Mouse (Mus musculus) liver, embryonic 13.5 days (tissue): ENCODE data around the gene Rnf217. TPM values are rescaled to one million over a fixed set of nuclear protein-coding genes. Genes with fewer than 3 reads are reported as not detected.

Experiments used
- ATAC-seq: fragments of 200-750 bp; cut with Nextera tagmentation; 2 replicates; pipeline ENCODE4 v1.8.0; 2017; ENCODE audit warnings: low read depth, mild to moderate bottlenecking, moderate number of reproducible peaks, moderate library complexity
- DNase-seq: peaks from one replicate; pipeline ENCODE4 v3.0.0; 2022
- H3K27ac ChIP-seq: fragments of 300-500 bp; sonication (generic); 2 replicates; pipeline ENCODE4 v1.5.1; 2015; ENCODE audit warnings: moderate library complexity, mild to moderate bottlenecking, inconsistent platforms
- H3K27me3 ChIP-seq: fragments of 300-500 bp; sonication (generic); 2 replicates; pipeline ENCODE4 v1.6.1; 2015; ENCODE audit warnings: mild to moderate bottlenecking, inconsistent platforms
- H3K36me3 ChIP-seq: fragments of 300-500 bp; sonication (generic); 2 replicates; pipeline ENCODE4 v1.6.1; 2015; ENCODE audit warnings: mild to moderate bottlenecking, inconsistent platforms
- H3K4me1 ChIP-seq: fragments of 300-500 bp; sonication (generic); replicated peaks from 2 replicates; pipeline ENCODE4 v1.6.1; 2015; ENCODE audit warnings: inconsistent platforms
- H3K4me2 ChIP-seq: fragments of 300-500 bp; sonication (generic); 2 replicates; pipeline ENCODE4 v1.6.1; 2015; ENCODE audit warnings: inconsistent platforms, mild to moderate bottlenecking, moderate library complexity
- H3K4me3 ChIP-seq: fragments of 300-500 bp; sonication (generic); replicated peaks from 2 replicates; pipeline ENCODE4 v1.5.1; 2015; ENCODE audit warnings: mild to moderate bottlenecking, inconsistent platforms
- H3K9ac ChIP-seq: fragments of 300-500 bp; sonication (generic); 2 replicates; pipeline ENCODE4 v1.6.1; 2015; ENCODE audit warnings: mild to moderate bottlenecking, inconsistent platforms
- H3K9me3 ChIP-seq: fragments of 300-500 bp; sonication (generic); replicated peaks from 2 replicates; pipeline ENCODE4 v1.6.1; 2016; ENCODE audit warnings: inconsistent platforms
- WGBS: fragments of 180-500 bp; shearing (Covaris S2); methylation state at CpG from one replicate; pipeline ENCODE4 v1.1.7; 2015; ENCODE audit not compliant: insufficient replicate concordance; 5-methylcytosine and 5-hydroxymethylcytosine counted together
- polyA plus RNA-seq: library from polyadenylated mRNA; unstranded; fragments of >200 nt; fragmentation: Nextera tagmentation; extraction: Ambion mirVana; gene quantifications from 2 replicates; pipeline ENCODE4 v1.2.1, GENCODE M21; 2015

Rnf217 gene
- polyA plus RNA-seq, 1 experiment from 2014 or later = 0.15 TPM

DNA sequence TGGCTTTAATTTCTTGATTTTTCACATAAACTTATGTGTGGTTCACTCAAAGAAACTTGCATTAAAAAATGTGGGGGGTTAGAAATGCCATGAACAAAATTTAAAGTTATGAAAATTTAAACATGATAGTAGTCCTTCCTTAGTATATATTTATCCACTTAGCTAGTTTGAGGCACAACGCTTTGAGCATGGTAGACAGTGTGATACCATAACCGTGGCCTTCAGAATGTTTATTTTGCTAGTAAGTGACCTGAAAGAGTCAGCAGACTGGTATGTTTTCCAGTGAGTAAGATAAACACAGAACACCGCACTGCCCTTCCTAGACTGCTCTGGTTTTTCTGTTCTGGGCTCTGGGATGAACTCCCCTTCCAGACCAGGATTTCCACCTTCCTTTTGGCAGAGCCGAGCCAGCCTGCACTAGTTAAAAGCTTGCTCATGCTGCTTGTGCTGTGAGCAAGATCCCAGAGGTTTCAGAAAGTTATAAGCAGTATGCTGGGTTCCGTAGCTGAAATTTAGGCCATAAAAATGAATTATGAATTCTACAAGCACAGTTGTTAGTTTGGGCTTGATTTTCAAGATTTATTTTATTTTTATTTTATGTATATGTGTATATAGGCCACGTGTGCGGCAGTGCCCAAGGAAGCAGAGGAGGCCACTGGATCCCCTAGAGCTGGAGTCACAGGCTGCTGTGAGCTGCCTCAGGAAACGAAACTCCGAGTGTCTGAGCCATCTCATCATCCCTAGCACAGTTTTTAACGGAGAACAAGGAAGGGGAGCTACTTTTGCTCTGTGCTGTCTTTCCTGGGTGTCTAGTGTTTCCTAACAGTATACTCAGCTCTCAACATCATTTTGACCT lies 141.7 kb downstream of the Rnf217 start:
- Histone ChIP-seq H3K4me3 (no peak overlapping the region), H3K27ac (no peak overlapping the region), H3K27me3 (no peaks in the 10 kb centered on the region), H3K9me3 (no peaks in the 10 kb centered on the region), H3K4me2 (no peak overlapping the region), H3K4me1 (no peaks in the 10 kb centered on the region), H3K9ac (no peak overlapping the region), H3K36me3 (no peaks in the 10 kb centered on the region)
- WGBS = 56% methylated on average over 10 of the region's 10 CpGs
- ATAC-seq (no peak), DNase-seq (no peak)

GRCm38 (mm10) chr10:31465840-31466541 lies 143.0 kb downstream of the Rnf217 start:
- 72% methylated on average over 6 of the region's 6 CpGs for WGBS
- Histone ChIP-seq H3K36me3 (no peaks in the 10 kb centered on the region), H3K27ac (no peak overlapping the region), H3K4me2 (no peak overlapping the region), H3K4me3 (no peak overlapping the region), H3K9me3 (no peaks in the 10 kb centered on the region), H3K27me3 (no peaks in the 10 kb centered on the region), H3K4me1 (no peaks in the 10 kb centered on the region), H3K9ac (no peak overlapping the region)
- ATAC-seq = no peak
- DNase-seq = no peak

DNA sequence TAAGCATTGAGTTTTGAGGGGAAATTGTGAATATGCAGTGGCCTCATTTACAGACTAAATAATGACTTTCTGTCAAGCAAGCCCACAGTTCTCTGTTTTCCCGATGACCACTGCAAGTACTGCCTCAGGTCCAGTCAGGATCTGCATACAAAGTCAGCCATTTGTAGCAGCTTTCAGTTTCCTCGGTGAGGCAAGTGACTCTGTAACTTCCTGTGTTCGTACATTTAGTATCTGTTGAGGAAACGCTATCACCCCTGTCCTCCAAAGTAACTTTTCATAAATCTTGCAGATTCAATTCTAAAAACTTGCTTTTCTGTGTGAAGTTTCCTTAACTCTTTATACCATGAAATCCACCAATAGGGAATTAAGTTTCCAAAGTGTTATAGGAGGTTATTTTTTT lies 143.6 kb downstream of the Rnf217 start:
- Histone ChIP-seq H3K27ac (no peak overlapping the region), H3K27me3 (no peaks in the 10 kb centered on the region), H3K4me3 (no peak overlapping the region), H3K9ac (no peak overlapping the region), H3K4me2 (no peak overlapping the region), H3K9me3 (no peaks in the 10 kb centered on the region), H3K4me1 (no peaks in the 10 kb centered on the region), H3K36me3 (no peaks in the 10 kb centered on the region)
- no peak for ATAC-seq
- DNase-seq = no peak
- 34% methylated on average over 4 of the region's 4 CpGs for WGBS

- Histone ChIP-seq H3K27me3 (no peaks in the 10 kb centered on the region), H3K36me3 (no peaks in the 10 kb centered on the region), H3K9me3 (no peaks in the 10 kb centered on the region), H3K9ac (no peak overlapping the region), H3K27ac (no peak overlapping the region), H3K4me1 (no peaks in the 10 kb centered on the region), H3K4me2 (no peak overlapping the region), H3K4me3 (no peak overlapping the region)
- DNase-seq (no peak), ATAC-seq (no peak)
- WGBS = 82% methylated on average over 2 of the region's 2 CpGs
These were observed 145.9 kb downstream of the Rnf217 start for GRCm38 (mm10) chr10:31463044-31463443.

DNA sequence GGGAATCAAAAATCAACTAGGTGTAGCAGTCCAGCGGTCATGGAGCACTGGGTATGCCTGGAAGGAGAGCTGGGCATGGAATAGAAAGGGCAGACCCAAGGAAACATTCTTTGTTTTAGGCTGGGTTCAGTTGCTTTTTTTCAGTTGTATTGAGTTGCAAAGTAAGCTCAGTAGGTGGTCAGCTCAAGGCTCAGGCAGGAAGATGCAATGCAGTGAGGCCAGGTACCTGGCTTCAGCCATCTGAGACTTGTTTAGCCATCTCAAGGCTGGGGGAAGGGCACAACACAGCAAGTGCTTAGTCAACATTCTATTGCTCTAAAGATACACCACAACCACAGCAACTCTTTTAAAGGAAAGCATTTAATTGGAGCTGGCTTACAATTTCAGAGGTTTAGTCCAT lies 152.2 kb downstream of the Rnf217 start:
- no peak overlapping the region for H3K4me3 ChIP-seq
- H3K4me2 ChIP-seq = no peak overlapping the region
- no peak for DNase-seq
- no peak overlapping the region for H3K9ac ChIP-seq
- H3K9me3 ChIP-seq = no peaks in the 10 kb centered on the region
- H3K27me3 ChIP-seq = no peaks in the 10 kb centered on the region
- H3K27ac ChIP-seq = no peak overlapping the region
- no peak for ATAC-seq
- H3K4me1 ChIP-seq = no peaks in the 10 kb centered on the region
- H3K36me3 ChIP-seq = no peaks in the 10 kb centered on the region
- WGBS = 30% methylated on average over 1 of the region's 1 CpGs

DNA sequence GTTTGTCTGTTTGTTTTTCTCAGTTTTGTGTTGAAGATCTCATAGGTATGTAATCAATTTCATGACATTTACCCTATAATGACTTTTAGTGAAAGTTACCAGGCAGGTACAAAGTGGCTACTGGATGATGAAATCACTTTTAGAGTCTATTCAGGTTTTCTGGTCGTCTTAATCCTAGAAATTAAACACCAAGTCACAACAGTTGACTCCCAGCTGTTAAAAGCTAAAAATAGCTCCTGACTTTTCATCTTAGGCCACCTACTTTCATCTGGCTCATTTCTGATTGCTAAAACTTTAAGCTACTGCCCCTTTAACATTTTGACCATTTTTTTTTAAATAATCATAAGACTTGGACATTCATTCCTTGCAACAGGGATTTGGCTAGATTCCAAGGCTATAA lies 161.9 kb downstream of the Rnf217 start:
- ATAC-seq (no peak), DNase-seq (no peak)
- H3K27me3 ChIP-seq = peaks cover 11% of the 10 kb centered on the region
- H3K4me2 ChIP-seq = no peak overlapping the region
- H3K4me3 ChIP-seq = no peak overlapping the region
- H3K27ac ChIP-seq = no peak overlapping the region
- no peaks in the 10 kb centered on the region for H3K4me1 ChIP-seq
- no peak overlapping the region for H3K9ac ChIP-seq
- no peaks in the 10 kb centered on the region for H3K36me3 ChIP-seq
- WGBS = 27% methylated on average over 1 of the region's 1 CpGs
- H3K9me3 ChIP-seq = no peaks in the 10 kb centered on the region

DNA sequence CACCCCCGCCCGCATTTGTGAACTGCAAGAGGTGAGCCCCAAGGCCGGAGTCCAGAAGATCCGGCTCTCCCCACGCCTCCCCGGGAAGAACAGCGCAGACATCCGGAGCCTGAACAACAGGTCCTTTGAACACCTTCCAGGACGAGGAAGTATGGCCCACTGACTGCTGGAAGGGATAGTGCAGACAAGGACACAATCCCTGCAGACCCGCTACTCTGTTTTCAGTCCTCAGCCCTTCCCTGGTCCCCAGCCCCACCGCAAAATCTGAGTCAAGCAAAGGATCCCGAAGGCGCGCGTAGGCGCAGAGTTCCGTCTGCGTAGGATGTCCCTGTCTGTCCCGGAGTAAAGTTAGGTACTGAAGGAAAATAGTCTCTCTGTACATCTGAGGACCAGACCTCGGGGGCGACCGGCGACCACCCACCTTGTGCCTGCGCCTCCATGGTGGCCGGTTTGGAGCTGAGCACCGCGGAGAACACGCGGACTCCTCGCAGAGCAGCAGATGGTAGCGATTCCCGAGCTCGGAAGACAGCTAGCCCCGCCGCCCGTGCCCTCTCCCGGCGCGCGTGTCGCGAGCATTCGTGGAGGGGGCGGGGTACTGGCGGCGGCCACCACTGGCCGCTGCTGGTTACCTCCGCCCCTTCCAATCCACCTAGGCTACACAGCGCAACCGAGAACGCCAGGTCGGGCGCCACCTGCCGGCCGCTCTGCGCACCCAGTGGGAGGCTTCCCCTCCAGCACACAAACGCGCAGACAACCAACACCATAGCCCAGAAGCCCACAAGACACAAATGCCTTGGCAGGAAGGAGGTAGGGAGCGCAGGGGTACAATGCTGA lies 163.5 kb downstream of the Rnf217 start, which contains the start of gene Tpd52l1:
Tpd52l1 (minus strand) TSS at position 668 of the 834 bp plus-strand sequence.
- DNase-seq (peak; percentile 57), ATAC-seq (peak; percentile 92)
- no peak within 1 kb of the TSS for H3K27ac ChIP-seq
- peak within 1 kb of the TSS; percentile 70 for H3K4me2 ChIP-seq
- H3K4me1 ChIP-seq = no peaks in the 10 kb centered on the region
- peaks cover 11% of the 10 kb centered on the region for H3K27me3 ChIP-seq
- peak within 1 kb of the TSS; percentile 59 for H3K4me3 ChIP-seq
- H3K9me3 ChIP-seq = no peaks in the 10 kb centered on the region
- H3K36me3 ChIP-seq = no peaks in the 10 kb centered on the region
- peak within 1 kb of the TSS; percentile 49 for H3K9ac ChIP-seq
- 2% methylated on average over 58 of the region's 59 CpGs for WGBS

DNA sequence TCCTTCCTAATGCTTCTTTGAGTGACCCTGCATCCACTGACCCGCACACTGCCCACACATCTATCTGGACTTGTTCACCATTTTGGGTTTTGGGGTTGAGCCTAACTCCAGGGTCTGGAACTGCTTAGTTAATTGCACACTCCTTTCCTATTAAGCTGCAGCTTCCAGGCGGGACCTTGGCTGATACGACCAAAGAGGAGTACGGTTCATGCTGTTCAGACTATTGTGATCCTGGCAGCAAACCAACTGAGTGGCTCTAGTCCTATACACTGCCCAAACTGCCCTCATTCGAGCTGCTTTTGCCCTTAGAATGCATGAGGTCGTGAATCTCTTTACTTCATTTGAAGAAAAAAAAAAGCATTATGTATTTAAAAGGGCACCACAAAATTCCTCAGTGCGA lies 164.8 kb downstream of the Rnf217 start:
- Histone ChIP-seq H3K9ac (no peak overlapping the region), H3K27ac (no peak overlapping the region), H3K4me1 (no peaks in the 10 kb centered on the region), H3K4me2 (no peak overlapping the region), H3K4me3 (no peak overlapping the region), H3K9me3 (no peaks in the 10 kb centered on the region), H3K36me3 (no peaks in the 10 kb centered on the region), H3K27me3 (peaks cover 11% of the 10 kb centered on the region)
- no peak for ATAC-seq
- no peak for DNase-seq
- 65% methylated on average over 7 of the region's 7 CpGs for whole genome bisulfite sequencing

Other genes with a start within 250 kb of the Rnf217 start
- 1.5 and 1.6 TPM in 2 replicates for gene Tpd52l1, start 163.2 kb downstream of the Rnf217 start, polyA plus RNA-seq